Mouse (Mus musculus) liver, embryonic 13.5 days (tissue): ENCODE data around the gene Plek. TPM values are rescaled to one million over a fixed set of nuclear protein-coding genes. Genes with fewer than 3 reads are reported as not detected.
"Not testable (repeated sequence)": the region's sequence is repeated elsewhere in the genome, so short reads cannot be mapped to it uniquely, and the experiment has no call there.

Source experiments
- ATAC-seq: fragments of 200-750 bp; cut with Nextera tagmentation; 2 replicates; pipeline ENCODE4 v1.8.0; 2017; ENCODE audit warnings: low read depth, mild to moderate bottlenecking, moderate number of reproducible peaks, moderate library complexity
- DNase-seq: peaks from one replicate; pipeline ENCODE4 v3.0.0; 2022
- H3K27ac ChIP-seq: fragments of 300-500 bp; sonication (generic); 2 replicates; pipeline ENCODE4 v1.5.1; 2015; ENCODE audit warnings: moderate library complexity, mild to moderate bottlenecking, inconsistent platforms
- H3K27me3 ChIP-seq: fragments of 300-500 bp; sonication (generic); 2 replicates; pipeline ENCODE4 v1.6.1; 2015; ENCODE audit warnings: mild to moderate bottlenecking, inconsistent platforms
- H3K36me3 ChIP-seq: fragments of 300-500 bp; sonication (generic); 2 replicates; pipeline ENCODE4 v1.6.1; 2015; ENCODE audit warnings: mild to moderate bottlenecking, inconsistent platforms
- H3K4me1 ChIP-seq: fragments of 300-500 bp; sonication (generic); replicated peaks from 2 replicates; pipeline ENCODE4 v1.6.1; 2015; ENCODE audit warnings: inconsistent platforms
- H3K4me2 ChIP-seq: fragments of 300-500 bp; sonication (generic); 2 replicates; pipeline ENCODE4 v1.6.1; 2015; ENCODE audit warnings: inconsistent platforms, mild to moderate bottlenecking, moderate library complexity
- H3K4me3 ChIP-seq: fragments of 300-500 bp; sonication (generic); replicated peaks from 2 replicates; pipeline ENCODE4 v1.5.1; 2015; ENCODE audit warnings: mild to moderate bottlenecking, inconsistent platforms
- H3K9ac ChIP-seq: fragments of 300-500 bp; sonication (generic); 2 replicates; pipeline ENCODE4 v1.6.1; 2015; ENCODE audit warnings: mild to moderate bottlenecking, inconsistent platforms
- H3K9me3 ChIP-seq: fragments of 300-500 bp; sonication (generic); replicated peaks from 2 replicates; pipeline ENCODE4 v1.6.1; 2016; ENCODE audit warnings: inconsistent platforms
- WGBS: fragments of 180-500 bp; shearing (Covaris S2); methylation state at CpG from one replicate; pipeline ENCODE4 v1.1.7; 2015; ENCODE audit not compliant: insufficient replicate concordance; 5-methylcytosine and 5-hydroxymethylcytosine counted together
- polyA plus RNA-seq: library from polyadenylated mRNA; unstranded; fragments of >200 nt; fragmentation: Nextera tagmentation; extraction: Ambion mirVana; gene quantifications from 2 replicates; pipeline ENCODE4 v1.2.1, GENCODE M21; 2015

Gene Plek
- 25.6 and 32.7 TPM in 2 replicates for polyA plus RNA-seq

DNA sequence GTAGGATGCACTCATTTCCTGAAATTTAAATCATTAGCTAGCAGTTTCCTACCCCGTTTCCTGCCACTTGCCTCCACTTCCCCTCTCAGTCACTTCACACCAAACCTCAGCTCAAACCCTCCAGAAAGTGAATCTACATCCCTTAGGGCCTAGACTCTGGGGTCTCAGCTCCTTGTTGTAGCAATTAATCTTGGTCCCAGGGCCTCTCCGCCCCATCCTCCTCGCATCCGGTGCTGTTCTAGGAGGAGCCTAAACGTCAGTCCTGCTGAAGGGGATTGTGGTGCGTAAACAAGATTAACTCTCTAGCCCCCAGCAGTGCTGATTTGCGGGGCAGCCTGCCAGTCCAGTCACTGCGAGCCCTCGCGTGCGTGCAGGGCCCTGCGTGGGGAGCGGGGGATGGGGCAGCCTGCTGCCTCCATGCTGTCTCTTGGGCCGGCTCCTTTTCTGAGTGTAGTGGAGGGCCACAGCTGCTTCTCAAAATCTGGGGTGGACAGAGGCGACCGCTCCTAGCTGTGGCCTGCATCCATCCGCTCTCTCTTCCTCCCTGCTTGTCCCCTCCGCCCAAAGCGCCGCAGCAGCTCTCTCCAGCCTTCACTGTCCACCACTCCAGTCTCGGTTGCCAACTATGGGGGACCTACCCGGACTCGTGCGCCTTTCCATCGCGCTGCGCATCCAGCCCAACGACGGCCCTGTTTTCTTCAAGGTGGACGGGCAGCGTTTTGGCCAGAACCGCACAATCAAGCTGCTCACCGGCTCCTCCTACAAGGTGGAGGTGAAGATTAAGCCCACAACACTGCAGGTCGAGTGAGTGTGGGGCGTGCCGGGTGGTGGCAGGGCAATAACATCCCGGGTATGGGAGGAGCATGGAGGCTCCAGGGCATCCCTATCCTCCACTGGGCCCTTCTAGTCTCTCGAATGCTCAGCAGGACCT, at the start of gene Plek, which contains the start of gene Cnrip1:
Plek (minus strand) TSS at position 837 of the 931 bp plus-strand sequence.
Cnrip1 (plus strand) TSS at position 42 of the 931 bp plus-strand sequence.
- WGBS = 1% methylated on average over 38 of the region's 38 CpGs
- Histone ChIP-seq H3K27ac (peak within 1 kb of the TSS; percentile 14), H3K4me2 (peak within 1 kb of the TSS; percentile 60), H3K36me3 (no peaks in the 10 kb centered on the region), H3K9me3 (no peaks in the 10 kb centered on the region), H3K27me3 (peaks cover 8% of the 10 kb centered on the region), H3K9ac (peak within 1 kb of the TSS; percentile 43; the same call in 1 of the 2 replicates), H3K4me3 (peak within 1 kb of the TSS; percentile 49), H3K4me1 (no peaks in the 10 kb centered on the region)
- ATAC-seq (peak; percentile 62), DNase-seq (peak; percentile 2)

DNA sequence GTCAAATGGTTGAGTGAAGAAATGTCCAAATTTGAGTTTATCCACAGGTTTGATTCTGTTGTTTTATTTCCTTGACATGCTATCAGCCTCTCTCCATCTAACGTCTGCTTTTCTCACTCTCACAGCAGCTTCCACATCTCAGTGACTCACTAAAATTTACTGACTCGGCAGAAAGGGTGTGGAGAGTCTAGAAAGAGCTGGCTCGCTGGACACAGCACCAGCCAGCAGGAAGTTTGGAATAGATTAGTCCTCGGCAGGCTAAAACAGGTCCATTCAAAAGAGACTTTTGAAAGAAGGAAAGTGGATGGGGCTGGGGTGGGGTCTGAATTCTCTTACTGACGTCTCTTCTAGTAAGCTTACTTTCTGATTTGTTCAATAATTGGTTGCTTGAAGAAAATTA, 33.9 kb upstream of the Plek start:
- ATAC-seq (no peak), DNase-seq (no peak)
- Histone ChIP-seq H3K4me3 (no peak overlapping the region), H3K4me2 (no peak overlapping the region), H3K9me3 (no peaks in the 10 kb centered on the region), H3K9ac (no peak overlapping the region), H3K27me3 (no peaks in the 10 kb centered on the region), H3K27ac (no peak overlapping the region), H3K4me1 (no peaks in the 10 kb centered on the region), H3K36me3 (no peaks in the 10 kb centered on the region)
- 15% methylated on average over 5 of the region's 5 CpGs for WGBS

DNA sequence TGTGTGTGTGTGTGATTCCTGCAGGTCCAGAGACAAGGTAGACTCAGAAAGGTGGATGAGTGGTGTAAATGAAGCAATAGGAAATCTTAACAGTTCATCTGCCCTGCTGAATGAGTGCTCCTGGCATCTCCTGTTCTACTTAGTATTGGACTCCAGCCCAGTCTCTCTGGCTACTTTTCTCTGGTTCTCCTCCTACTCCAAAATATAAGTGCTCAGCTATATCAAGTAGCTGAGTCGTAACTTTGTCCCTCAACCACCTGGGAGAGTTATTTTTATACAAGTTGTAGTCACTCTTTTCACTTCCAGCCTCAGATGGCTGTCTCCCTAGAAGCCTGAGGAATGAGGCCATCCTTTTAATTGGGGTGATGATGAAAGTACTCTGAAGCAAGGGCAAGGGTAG, 31.7 kb upstream of the Plek start:
- no peaks in the 10 kb centered on the region for H3K9me3 ChIP-seq
- H3K27me3 ChIP-seq = no peaks in the 10 kb centered on the region
- H3K4me3 ChIP-seq = no peak overlapping the region
- H3K4me2 ChIP-seq = no peak overlapping the region
- no peak for DNase-seq
- no peaks in the 10 kb centered on the region for H3K4me1 ChIP-seq
- H3K27ac ChIP-seq = no peak overlapping the region
- H3K9ac ChIP-seq = no peak overlapping the region
- no peaks in the 10 kb centered on the region for H3K36me3 ChIP-seq
- ATAC-seq = no peak
- WGBS = 65% methylated on average over 1 of the region's 1 CpGs

DNA sequence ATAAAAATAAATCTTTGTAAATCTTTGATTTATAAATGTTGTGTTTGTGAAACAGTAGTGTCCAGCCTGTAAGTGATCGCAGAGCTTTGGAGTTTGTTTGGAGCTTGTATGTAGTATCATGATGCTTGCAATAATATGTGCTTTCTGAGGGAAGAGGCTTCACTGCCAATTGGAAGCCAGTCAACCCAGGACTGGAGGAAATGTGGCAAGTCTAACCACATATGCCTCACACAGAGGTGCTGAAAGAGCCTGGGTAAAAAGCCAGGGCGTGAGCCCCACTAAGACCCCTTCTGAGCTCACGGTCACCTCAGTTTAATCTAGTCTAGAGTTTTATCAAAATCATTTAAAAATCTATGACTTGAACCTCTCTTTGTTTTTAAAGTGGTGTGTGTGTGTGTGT, 31.3 kb upstream of the Plek start:
- 88% methylated on average over 3 of the region's 3 CpGs for WGBS

GRCm38 (mm10) chr11:17082953-17083352, 30.8 kb upstream of the Plek start:
- H3K27me3 ChIP-seq = no peaks in the 10 kb centered on the region
- H3K4me1 ChIP-seq = no peaks in the 10 kb centered on the region
- ATAC-seq = no peak
- H3K4me3 ChIP-seq = no peak overlapping the region
- H3K4me2 ChIP-seq = no peak overlapping the region
- WGBS = 51% methylated on average over 2 of the region's 2 CpGs
- H3K9ac ChIP-seq = no peak overlapping the region
- H3K36me3 ChIP-seq = no peaks in the 10 kb centered on the region
- H3K27ac ChIP-seq = no peak overlapping the region
- DNase-seq = no peak
- H3K9me3 ChIP-seq = no peaks in the 10 kb centered on the region

More for the DNA sequence above, 31.3 kb upstream of the Plek start:
- no peaks in the 10 kb centered on the region for H3K27me3 ChIP-seq
- DNase-seq (no peak), ATAC-seq (no peak)
- H3K4me2 ChIP-seq = no peak overlapping the region
- no peak overlapping the region for H3K4me3 ChIP-seq
- no peaks in the 10 kb centered on the region for H3K9me3 ChIP-seq
- H3K9ac ChIP-seq = no peak overlapping the region
- H3K27ac ChIP-seq = no peak overlapping the region
- H3K36me3 ChIP-seq = no peaks in the 10 kb centered on the region
- no peaks in the 10 kb centered on the region for H3K4me1 ChIP-seq

- no peaks in the 10 kb centered on the region for H3K36me3 ChIP-seq
- no peak overlapping the region for H3K9ac ChIP-seq
- no peak overlapping the region for H3K4me3 ChIP-seq
- H3K4me2 ChIP-seq = no peak overlapping the region
- DNase-seq = no peak
- 48% methylated on average over 3 of the region's 3 CpGs for WGBS
- no peaks in the 10 kb centered on the region for H3K9me3 ChIP-seq
- no peaks in the 10 kb centered on the region for H3K27me3 ChIP-seq
- no peaks in the 10 kb centered on the region for H3K4me1 ChIP-seq
- no peak overlapping the region for H3K27ac ChIP-seq
- no peak for ATAC-seq
Observed at GRCm38 (mm10) chr11:17082086-17082485, 29.9 kb upstream of the Plek start.

DNA sequence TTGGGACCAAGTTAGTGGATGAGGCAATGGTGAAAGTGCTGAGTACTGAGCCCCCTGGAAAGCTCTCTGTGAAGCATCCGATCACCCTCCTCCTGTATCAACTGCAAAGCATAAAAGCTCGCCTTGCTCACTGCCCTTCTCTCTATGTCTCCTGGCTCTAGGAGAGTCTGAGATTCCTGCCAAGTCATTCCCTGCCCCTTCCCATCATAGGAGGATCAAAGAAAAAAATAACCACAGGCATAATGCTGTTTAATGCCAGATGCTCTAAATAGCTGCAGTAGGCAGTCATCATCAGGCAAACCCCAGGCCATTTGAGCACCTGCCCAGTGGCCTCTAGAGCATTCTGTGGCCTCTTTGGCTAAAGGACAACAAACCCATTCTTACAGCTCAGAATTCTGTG, 23.5 kb upstream of the Plek start:
- ATAC-seq (no peak), DNase-seq (no peak)
- Histone ChIP-seq H3K36me3 (no peaks in the 10 kb centered on the region), H3K9me3 (no peaks in the 10 kb centered on the region), H3K4me2 (no peak overlapping the region), H3K9ac (no peak overlapping the region), H3K27me3 (no peaks in the 10 kb centered on the region), H3K27ac (no peak overlapping the region), H3K4me3 (no peak overlapping the region), H3K4me1 (no peaks in the 10 kb centered on the region)
- 63% methylated on average over 2 of the region's 2 CpGs for WGBS

GRCm38 (mm10) chr11:17069360-17069759, 17.2 kb upstream of the Plek start:
- not testable (repeated sequence) for ATAC-seq, H3K4me2 ChIP-seq, H3K9me3 ChIP-seq, H3K36me3 ChIP-seq, DNase-seq, H3K4me1 ChIP-seq, H3K4me3 ChIP-seq, H3K9ac ChIP-seq, H3K27me3 ChIP-seq, H3K27ac ChIP-seq
- WGBS = 51% methylated on average over 2 of the region's 2 CpGs

DNA sequence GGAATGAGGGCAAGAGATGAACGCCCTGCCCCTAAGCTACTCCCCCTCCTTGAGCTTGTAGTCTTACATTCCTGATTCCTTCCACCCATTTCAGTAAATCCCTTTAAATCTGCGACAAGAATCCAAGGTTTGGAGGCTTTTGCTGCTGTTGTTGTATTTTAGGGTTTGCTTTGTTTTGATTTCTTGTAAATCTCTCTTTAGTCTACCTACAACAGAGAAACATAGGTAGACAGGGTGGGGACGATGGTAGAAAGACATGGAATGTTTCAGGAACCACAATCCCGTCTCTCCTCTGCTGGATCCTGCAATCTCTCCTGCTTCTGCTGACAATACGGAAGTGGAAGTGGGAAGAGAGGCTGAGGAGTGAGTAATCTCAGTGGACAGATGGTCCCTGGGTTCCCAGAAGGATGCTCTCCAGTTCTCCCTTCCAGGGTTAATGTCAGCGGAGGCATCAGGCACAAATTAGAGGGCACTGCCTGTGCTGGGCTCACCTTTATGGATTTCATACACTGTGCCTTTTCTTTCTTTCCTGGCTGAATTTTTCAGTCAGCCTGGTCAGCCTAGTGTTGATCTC, 382 bp upstream of the Plek start:
- DNase-seq = no peak
- ATAC-seq = no peak
- Histone ChIP-seq H3K36me3 (no peaks in the 10 kb centered on the region), H3K4me1 (no peaks in the 10 kb centered on the region), H3K27ac (no peak overlapping the region), H3K9ac (no peak overlapping the region; the same call in 1 of the 2 replicates), H3K9me3 (no peaks in the 10 kb centered on the region), H3K27me3 (peaks cover 8% of the 10 kb centered on the region), H3K4me2 (peak overlapping the region; percentile 60), H3K4me3 (peak overlapping the region; percentile 49)
- 13% methylated on average over 6 of the region's 6 CpGs for WGBS

DNA sequence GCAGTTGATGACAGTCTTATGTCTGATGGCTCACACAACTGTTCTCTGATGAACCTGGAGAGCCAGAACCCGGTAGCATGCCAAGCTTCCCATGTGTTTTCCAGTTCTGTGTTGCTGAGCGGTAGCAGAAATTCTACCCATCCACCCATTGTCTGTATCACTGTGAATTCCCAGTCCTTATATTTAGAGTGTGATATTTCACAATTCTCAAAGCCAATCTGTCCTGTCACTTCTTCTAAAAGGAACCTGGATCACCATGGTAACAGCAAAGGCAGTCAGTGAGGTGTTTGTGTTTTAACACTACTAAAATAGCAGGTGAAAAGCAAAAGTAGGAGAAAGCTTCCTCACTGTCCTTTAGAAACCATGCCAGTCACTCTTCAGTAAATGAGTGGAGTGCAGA, 6.4 kb downstream of the Plek start:
- DNase-seq = no peak
- WGBS = 71% methylated on average over 2 of the region's 2 CpGs

GRCm38 (mm10) chr11:17023984-17024383, 28.2 kb downstream of the Plek start:
- no peaks in the 10 kb centered on the region for H3K9me3 ChIP-seq
- no peak overlapping the region for H3K27ac ChIP-seq
- 42% methylated on average over 3 of the region's 3 CpGs for WGBS
- H3K4me2 ChIP-seq = no peak overlapping the region
- no peak overlapping the region for H3K9ac ChIP-seq
- no peaks in the 10 kb centered on the region for H3K4me1 ChIP-seq
- H3K27me3 ChIP-seq = no peaks in the 10 kb centered on the region
- H3K4me3 ChIP-seq = no peak overlapping the region
- ATAC-seq (no peak), DNase-seq (no peak)
- no peaks in the 10 kb centered on the region for H3K36me3 ChIP-seq

More for the DNA sequence above, 6.4 kb downstream of the Plek start:
- Histone ChIP-seq H3K4me3 (no peak overlapping the region), H3K4me1 (no peaks in the 10 kb centered on the region), H3K36me3 (no peaks in the 10 kb centered on the region), H3K4me2 (no peak overlapping the region), H3K27me3 (no peaks in the 10 kb centered on the region), H3K9ac (no peak overlapping the region), H3K9me3 (no peaks in the 10 kb centered on the region), H3K27ac (no peak overlapping the region)
- ATAC-seq = no peak
